Mouse (Mus musculus) thymus, adult 2 months (tissue): ENCODE results near the gene Lman1l. TPM values are rescaled to one million over a fixed set of nuclear protein-coding genes. Genes with fewer than 3 reads are reported as not detected.

ENCODE experiments used
- DNase-seq: peaks from one replicate; pipeline ENCODE4 v3.0.0; 2021
- H3K27ac ChIP-seq: fragments of 200-500 bp; 2 replicates; pipeline ENCODE4 v1.5.1; 2012; ENCODE audit warnings: low read length, control low read depth; ENCODE audit not compliant: control insufficient read depth, insufficient read depth
- H3K27me3 ChIP-seq: fragments of 200-500 bp; 2 replicates; pipeline ENCODE4 v1.6.1; 2012; ENCODE audit warnings: mild to moderate bottlenecking, low read length, moderate library complexity, mixed read lengths; ENCODE audit not compliant: control insufficient read depth, insufficient read depth
- H3K36me3 ChIP-seq: fragments of 200-500 bp; 2 replicates; pipeline ENCODE4 v1.6.1; 2012; ENCODE audit warnings: mild to moderate bottlenecking, low read length, moderate library complexity; ENCODE audit not compliant: control insufficient read depth, insufficient read depth
- H3K4me1 ChIP-seq: fragments of 200-500 bp; replicated peaks from 2 replicates; pipeline ENCODE4 v1.6.1; 2012; ENCODE audit warnings: low read length; ENCODE audit not compliant: control insufficient read depth, insufficient read depth
- H3K4me3 ChIP-seq: fragments of 200-500 bp; 2 replicates; pipeline ENCODE4 v1.5.1; 2012; ENCODE audit warnings: mild to moderate bottlenecking, low read length, control low read depth, moderate library complexity; ENCODE audit not compliant: control insufficient read depth, insufficient read depth
- CTCF ChIP-seq: fragments of 200-500 bp; IDR thresholded peaks from 2 replicates; pipeline ENCODE4 v1.5.1; 2012; ENCODE audit warnings: mild to moderate bottlenecking, control low read depth, low read length, moderate library complexity, borderline replicate concordance; ENCODE audit not compliant: control insufficient read depth, poor library complexity, insufficient read depth; ENCODE audit errors: extremely low read depth
- POLR2A ChIP-seq: fragments of 200-500 bp; IDR thresholded peaks from 2 replicates; pipeline ENCODE4 v1.6.1; 2012; ENCODE audit warnings: mild to moderate bottlenecking, low read length, control low read depth, moderate library complexity; ENCODE audit not compliant: control insufficient read depth, poor library complexity, insufficient read depth; ENCODE audit errors: extremely low read depth
- WGBS: fragments of 180-500 bp; shearing (Covaris S2); methylation state at CpG from one replicate; pipeline ENCODE4 v1.1.7; 2018; 5-methylcytosine and 5-hydroxymethylcytosine counted together
- polyA plus RNA-seq: library from polyadenylated mRNA; depleted of rRNA; stranded (reverse); fragments of >200 nt; gene quantifications from 2 replicates; pipeline ENCODE4 v1.2.3, GENCODE M21; 2012

Gene Lman1l
- polyA plus RNA-seq, 1 experiment, result 0.20 TPM

GRCm38 (mm10) chr9:57627892-57628291 is 7.3 kb upstream of the Lman1l start:
- TF ChIP-seq CTCF, result no peak
- TF ChIP-seq POLR2A, result no peak
- H3K4me1 ChIP-seq, result peaks cover 12% of the 10 kb centered on the region
- H3K4me3 ChIP-seq, result no peak overlapping the region
- DNase-seq, result no peak
- H3K27me3 ChIP-seq, result no peaks in the 10 kb centered on the region
- H3K27ac ChIP-seq, result no peak overlapping the region
- 94% methylated on average over 11 of the region's 11 CpGs for WGBS
- peaks cover 64% of the 10 kb centered on the region for H3K36me3 ChIP-seq

GRCm38 (mm10) chr9:57627191-57627590 is 6.6 kb upstream of the Lman1l start:
- WGBS, result 96% methylated on average over 17 of the region's 17 CpGs
- peaks cover 64% of the 10 kb centered on the region for H3K36me3 ChIP-seq
- no peaks in the 10 kb centered on the region for H3K27me3 ChIP-seq
- TF ChIP-seq POLR2A (no peak), CTCF (no peak)
- no peak overlapping the region for H3K4me3 ChIP-seq
- DNase-seq, result no peak
- H3K4me1 ChIP-seq, result peaks cover 12% of the 10 kb centered on the region
- no peak overlapping the region for H3K27ac ChIP-seq

GRCm38 (mm10) chr9:57625674-57626500 is 5.3 kb upstream of the Lman1l start:
- DNase-seq, result no peak
- H3K27ac ChIP-seq, result no peak overlapping the region
- peaks cover 14% of the 10 kb centered on the region for H3K4me1 ChIP-seq
- TF ChIP-seq CTCF (no peak), POLR2A (no peak)
- no peak overlapping the region for H3K4me3 ChIP-seq
- 92% methylated on average over 15 of the region's 15 CpGs for WGBS
- H3K27me3 ChIP-seq, result no peaks in the 10 kb centered on the region
- peaks cover 62% of the 10 kb centered on the region for H3K36me3 ChIP-seq

GRCm38 (mm10) chr9:57624295-57624694 is 3.7 kb upstream of the Lman1l start:
- peaks cover 16% of the 10 kb centered on the region for H3K4me1 ChIP-seq
- H3K36me3 ChIP-seq, result peaks cover 46% of the 10 kb centered on the region

GRCm38 (mm10) chr9:57618854-57619253 is 1.7 kb downstream of the Lman1l start:
- no peaks in the 10 kb centered on the region for H3K27me3 ChIP-seq
- no peak for DNase-seq
- TF ChIP-seq POLR2A (no peak), CTCF (no peak)
- no peak overlapping the region for H3K27ac ChIP-seq
- H3K4me3 ChIP-seq, result no peak overlapping the region
- 88% methylated on average over 8 of the region's 8 CpGs for WGBS
- H3K36me3 ChIP-seq, result no peaks in the 10 kb centered on the region
- peaks cover 14% of the 10 kb centered on the region for H3K4me1 ChIP-seq

More at GRCm38 (mm10) chr9:57624295-57624694, 3.7 kb upstream of the Lman1l start:
- H3K27ac ChIP-seq, result no peak overlapping the region
- 93% methylated on average over 7 of the region's 7 CpGs for WGBS
- no peaks in the 10 kb centered on the region for H3K27me3 ChIP-seq
- no peak for DNase-seq
- no peak for TF ChIP-seq CTCF
- no peak for TF ChIP-seq POLR2A
- no peak overlapping the region for H3K4me3 ChIP-seq

GRCm38 (mm10) chr9:57617556-57618169 is 2.9 kb downstream of the Lman1l start:
- no peaks in the 10 kb centered on the region for H3K27me3 ChIP-seq
- WGBS, result 43% methylated on average over 8 of the region's 8 CpGs
- DNase-seq, result no peak
- no peaks in the 10 kb centered on the region for H3K36me3 ChIP-seq
- H3K27ac ChIP-seq, result no peak overlapping the region
- no peak for TF ChIP-seq CTCF
- H3K4me3 ChIP-seq, result no peak overlapping the region
- peaks cover 14% of the 10 kb centered on the region for H3K4me1 ChIP-seq
